Mouse (Mus musculus) kidney, postnatal 36 days (tissue): ENCODE measurements at regions not wholly inside any gene's neighbourhood (a gene's known extent, or its start where the extent isn't known, plus 50 kb on each side); places are given as distances from the start of the nearest gene placed in this dataset.
"Not testable (repeated sequence)": the region's sequence is repeated elsewhere in the genome, so short reads cannot be mapped to it uniquely, and the experiment has no call there.

Experiments used
- DNase-seq, 2 experiments: peaks; one replicate each; pipeline ENCODE4 v3.0.0; 2021 to 2022; ENCODE audit warnings: mixed read lengths in 2 of 2

DNA sequence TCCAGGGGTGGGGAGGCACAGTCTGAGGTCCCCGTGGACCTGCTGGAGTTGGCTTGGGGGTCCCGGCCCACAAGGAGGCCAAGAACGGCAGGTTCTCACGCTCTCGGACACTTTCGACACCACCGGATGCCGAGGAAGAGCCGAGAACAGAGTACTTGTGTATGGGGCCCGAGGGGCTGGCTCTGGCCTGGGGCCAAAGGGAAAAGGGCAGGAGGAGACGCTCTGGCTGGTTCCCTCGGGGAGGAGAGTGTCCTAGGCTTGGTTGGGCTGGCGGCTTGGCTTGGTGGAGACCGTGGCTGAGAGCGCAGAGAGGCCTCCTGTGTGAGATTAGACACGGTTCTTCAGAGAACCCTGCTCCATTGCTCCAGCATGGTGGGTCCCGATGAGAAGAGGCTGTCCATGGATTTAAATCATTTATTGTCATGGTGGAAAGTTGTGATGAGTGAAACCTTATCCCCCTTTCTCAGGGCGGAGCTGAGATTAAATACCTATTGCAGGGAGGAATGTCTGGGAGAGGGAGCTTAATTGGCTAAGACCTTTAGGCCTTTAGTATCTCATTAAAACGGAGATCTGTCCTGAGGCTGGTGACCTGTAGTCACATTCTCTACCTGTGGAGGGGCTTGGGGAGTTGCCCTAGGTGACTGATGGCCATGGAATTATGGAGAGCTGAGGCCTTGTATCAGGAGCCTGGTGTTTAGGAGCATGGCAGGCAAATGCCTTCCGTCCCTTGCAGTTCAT, 244.1 kb downstream of the Enc1 start:
- no peak for DNase-seq

DNA sequence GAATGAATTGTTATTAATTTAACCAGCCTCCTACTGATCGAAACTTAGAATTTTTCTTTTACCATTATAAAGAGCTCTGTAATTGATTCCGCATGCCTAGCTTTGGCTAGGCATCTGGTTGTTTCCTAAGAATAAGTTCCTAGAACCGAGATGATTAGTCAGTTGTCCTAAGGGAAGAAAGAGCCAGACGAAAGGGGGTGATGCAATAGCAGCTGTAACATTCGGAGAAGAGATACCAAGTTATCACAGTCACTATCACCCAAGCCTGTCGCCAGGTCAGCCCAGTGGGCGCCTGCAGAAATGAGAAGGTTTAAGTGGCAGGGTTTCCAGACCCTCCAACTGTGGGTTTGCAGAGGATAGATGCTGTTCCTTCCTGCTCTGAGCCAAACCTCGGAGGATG, 242.8 kb downstream of the Enc1 start:
- no peak for DNase-seq

DNA sequence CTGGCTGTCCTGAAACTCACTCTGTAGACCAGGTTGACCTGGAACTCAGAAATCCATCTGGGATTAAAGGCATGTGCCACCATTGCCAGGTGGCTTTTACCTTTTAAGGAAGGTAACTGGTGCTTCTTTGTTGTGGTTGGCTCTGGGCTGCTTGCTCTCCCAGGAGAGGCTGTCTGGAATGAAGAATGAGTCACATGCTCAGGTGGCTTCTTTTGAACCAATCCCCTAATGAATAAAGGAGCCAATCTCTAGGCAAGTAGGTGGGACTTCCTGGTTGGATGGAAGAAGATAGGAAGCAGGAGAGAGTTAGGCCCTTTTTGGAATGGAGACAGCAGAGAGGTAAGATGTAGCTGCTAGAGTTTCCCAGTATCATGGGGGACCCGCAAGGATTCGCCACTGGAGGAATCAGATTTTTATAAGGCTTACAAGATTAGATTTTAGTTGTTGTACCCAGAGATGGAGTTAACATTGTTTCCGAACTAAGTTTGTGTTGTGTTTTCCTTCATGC, 241.6 kb downstream of the Enc1 start:
- no peak for DNase-seq

DNA sequence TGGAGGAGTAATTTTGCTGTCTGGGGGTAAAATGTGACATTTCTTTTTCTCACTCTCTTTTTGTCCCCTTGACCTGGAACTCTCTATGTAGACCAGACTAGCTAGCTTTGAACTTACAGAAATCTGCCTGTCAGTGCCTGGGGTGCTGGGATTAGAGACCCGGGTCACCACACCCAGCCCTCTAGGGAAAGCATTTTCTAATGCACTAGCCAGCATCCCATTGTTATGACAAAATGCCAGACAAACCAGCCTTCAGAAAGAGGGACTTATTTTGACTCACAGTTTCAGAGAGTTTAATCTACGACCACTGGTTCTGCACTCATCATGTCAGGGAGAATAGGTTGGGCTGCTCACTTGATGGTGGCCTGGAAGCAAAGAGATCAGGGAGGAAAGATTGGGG, 240.4 kb downstream of the Enc1 start:
- no peak for DNase-seq

DNA sequence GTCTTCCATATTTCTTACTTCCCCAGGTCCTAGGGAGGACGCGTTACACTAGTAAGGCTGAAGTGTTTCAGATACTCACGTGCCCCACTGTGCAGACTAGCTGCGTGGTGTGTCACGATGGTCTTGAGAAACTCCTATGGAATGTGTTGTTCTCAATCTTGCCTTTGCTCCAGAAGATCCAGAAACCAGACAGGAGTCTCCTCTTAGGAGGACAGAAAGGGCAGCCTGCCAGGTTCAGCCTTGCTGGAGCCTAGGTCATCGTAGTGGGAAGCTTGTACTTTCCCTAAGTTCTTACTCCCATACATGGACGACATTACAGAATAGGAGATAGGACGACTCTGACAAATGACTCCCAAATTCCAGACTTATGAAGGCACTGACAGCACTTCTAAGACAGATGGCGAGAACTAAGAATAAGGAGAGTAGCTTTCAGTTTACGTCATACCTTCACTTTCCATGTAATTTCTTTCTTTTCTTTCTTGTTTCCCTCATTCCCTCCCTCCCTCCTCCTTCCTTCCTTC, 238.2 kb downstream of the Enc1 start:
- DNase-seq, result no peak

DNA sequence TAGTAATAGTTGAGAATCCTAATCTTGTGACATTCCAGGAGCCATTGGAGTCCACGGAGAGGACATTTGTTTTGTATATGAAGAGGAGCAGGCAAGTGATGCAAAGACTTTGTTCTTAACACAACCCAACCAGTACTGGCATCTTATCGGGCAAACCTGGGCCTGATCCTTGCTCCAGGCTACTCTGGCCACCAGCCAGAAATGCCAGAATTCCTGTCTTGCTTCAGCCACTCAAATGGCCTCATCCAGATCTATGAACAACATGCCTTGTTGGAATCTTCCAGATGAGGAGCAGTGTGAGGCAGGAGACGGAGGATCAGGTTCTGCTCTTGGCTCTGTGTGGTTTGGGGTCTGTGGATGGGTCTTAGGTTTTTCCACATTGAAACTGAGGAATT, 233.1 kb downstream of the Enc1 start:
- DNase-seq, result peak in 1 of 2 experiments; percentile 31

DNA sequence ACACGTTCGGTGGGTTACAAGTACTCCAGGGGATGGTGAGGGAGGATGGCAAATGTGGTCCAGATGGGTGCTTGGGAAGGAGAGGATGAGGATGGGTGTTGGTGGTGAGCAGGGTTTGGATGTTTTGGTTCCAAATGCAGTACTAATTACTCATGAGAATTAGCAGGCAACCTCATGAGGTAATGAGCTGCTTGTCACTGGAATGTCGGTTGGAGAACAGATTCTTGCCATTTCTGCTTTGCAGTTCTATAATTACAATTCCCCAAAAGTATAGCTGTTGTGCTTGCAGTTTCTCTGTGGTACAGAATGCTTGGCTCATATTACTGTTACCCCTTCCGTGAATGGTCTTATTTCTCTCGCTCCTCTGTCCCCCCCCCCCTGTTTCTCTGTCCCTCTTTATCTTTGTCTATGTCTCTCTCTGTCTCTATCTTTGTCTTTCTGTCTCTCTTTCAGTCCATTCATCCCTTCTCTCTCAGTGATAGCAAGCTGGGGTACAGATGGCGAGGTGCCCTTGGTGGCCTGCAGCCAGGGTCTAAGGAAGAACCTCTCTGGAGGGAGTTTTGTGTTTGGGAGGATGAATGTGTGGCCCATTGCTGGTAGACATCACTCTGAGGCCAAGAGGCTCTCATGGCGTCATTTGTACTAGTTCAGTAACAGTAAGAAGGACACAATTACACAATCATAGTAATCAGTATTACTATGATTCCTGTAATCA, 232.5 kb downstream of the Enc1 start:
- no peak for DNase-seq

DNA sequence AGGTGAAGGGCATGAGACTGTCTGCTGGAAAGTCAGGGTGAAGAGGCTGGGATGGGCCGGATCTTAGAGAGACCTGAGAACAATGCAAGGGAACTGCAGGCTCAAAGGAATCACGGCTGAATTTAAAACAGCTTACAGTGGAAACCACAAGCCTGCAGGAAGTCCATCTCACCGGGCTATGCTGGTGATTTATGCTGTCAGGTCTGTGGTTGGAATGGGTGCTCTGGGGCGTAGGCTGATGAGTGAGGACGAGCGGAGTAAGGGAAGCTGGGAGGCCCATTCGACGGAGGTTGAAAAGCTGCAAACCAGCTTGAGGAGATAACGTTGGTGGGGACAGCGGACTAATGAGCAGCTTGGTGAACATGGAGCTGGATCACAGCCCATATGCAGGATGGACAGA, 229.1 kb downstream of the Enc1 start:
- peak; percentile 8 to 13 for DNase-seq

DNA sequence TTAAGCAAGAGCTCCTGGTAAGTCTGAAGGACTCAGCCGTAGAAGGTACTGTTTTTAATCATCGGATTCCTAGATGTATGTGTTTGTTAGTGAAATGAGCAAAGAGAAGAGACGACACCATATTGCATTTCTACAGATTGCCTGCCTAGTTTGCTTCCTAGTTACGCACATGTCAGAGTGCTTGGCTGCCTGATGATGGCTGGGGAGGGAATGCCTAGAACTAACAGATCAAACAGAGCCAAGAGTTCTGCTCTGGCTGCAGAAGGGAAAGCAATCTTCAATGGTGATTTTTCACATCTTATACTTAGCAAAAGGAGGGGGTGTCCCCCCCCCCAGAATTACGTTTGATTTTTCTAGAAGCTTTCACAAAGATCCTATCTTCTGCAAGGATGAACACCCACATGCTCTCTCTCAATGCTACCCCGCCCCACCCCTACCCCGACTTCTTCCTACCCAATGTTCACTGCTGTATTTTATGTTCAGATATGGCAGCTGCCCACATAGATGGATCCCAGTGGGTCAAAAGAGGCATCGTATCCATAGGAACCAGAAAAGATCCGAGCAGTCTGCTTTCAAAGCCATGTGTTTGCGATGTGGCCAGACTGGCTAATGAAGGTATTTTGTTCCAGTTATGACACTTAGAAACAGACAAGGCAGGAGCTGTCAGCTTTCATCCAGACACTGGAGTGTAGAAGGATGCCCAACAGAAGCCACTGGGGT, 228.1 kb downstream of the Enc1 start:
- DNase-seq, result no peak

DNA sequence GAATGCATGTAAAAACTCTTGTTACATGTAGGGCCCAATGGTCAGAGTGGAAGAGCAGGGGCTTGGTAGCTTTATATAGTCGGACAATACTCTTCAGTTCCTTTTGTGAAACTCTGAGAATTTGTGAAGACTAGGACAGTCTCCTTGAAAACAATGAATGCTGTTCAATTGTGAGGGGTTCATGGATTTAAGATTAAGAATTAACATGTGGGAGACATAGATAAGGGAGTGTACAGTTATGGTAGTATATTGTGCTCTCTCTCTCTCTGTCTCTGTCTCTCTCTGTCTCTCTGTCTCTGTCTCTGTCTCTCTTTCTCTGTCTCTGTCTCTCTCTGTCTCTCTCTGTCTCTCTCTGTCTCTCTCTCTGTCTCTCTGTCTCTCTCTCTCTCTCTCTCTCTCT, 225.7 kb downstream of the Enc1 start:
- DNase-seq, result not testable (repeated sequence)

DNA sequence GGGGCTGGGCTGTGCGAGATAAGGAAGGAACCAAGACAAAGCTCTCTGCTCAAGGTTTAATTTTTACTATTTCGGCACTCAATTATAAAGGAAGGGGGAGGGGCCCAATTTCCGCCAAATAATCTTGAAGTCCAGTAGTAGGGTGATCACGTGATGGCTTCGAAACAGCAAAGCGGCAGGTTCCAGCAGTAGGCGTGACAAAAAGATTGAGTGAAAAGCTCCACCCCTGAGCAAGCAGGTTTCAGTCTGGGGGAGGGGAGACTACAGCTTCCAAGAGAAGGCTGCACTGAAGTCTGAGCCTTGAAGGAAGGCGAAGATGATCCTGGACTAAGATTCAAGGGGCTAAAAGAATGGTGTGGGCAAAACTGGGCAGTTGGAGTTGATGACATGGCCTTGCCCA, 222.9 kb downstream of the Enc1 start:
- DNase-seq, result no peak

DNA sequence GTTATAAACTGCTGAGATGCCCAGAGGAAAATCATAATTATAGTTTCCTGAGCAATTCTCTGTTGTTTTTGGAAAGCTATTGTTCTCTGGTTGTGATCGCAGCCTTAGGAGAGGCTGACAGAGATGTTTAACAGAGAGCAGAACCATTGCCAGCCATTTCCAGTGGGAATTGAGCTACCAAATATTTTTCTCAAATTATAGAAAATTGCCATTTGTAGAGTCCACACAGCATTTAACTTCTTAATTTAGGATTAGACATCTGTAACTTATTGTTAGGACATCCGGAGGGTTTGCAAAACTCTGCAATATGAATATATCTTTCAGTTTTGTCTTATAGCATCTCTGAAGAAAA, 222.0 kb downstream of the Enc1 start:
- no peak for DNase-seq

DNA sequence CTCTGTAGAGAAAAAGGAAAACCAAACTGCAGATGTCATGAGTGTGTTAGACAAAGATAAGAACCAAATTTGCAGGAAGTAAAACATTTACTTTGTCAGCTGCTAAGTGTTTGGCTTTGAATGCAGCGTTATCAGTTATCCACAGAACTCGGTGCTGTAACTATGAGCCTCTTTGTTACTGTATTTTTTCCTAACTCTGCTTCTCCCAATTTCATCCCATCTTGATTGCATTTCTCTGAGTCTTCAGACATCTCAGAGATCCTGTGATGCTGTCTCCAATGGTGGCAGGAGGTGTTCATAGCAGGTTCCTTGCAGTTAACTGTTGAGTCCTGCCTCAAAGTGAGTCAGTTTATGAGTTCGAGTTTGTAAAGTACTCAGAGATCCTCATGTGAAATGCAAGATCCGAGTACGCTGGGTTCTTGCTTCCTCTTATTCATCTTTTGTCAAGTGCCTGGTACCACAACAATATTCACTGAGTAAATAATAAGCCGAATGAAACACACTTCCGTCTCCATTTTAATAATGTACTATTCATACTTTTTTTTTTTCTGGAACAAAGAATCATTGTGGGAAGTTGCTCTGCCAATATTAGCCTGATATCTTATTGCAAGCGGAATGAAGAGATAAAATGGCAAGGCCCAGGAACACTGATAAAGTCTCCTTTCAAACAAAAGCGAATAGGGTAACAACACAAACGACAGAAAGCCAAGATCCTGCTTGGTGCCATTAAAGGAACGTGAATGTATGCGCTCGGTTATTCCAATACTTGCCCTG, 221.4 kb downstream of the Enc1 start:
- DNase-seq, result no peak

DNA sequence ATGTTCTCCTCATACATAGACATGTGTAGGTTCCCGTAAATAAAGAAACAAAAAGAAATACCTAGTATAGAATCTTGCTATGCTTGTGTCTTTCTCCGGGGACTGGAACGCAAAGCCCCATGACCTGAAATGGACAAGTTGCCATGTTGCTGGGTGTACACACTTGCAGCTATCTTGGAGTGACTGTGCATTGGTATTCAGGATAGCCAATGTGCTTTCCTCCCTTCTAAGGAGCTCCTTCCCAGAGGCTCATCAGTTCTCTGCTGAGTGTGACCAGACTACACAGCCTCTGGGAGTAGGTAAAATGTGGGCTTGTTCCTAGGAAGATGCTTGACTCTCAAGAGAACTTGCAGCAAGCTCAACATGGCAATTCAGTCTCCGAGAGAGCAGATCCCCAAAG, 220.3 kb downstream of the Enc1 start:
- no peak for DNase-seq

DNA sequence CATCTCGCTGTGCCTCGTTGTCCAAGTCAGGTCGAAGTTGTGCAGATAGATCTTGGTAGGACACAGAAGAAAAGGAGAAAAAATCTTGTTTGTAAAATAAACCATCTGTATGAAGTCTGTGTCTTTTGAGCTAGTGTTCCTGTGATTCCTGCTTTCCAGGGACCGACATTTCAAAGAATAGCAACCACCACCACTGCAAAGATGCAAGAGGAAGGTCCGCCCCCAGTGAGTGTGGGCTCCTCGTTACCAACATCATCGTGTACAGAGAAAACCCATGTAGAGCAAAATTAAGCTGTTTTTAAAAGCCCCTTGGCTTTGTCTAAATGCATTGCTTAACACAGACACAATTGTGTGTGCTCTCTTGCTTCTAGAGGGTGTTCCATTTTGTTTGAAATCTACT, 218.2 kb downstream of the Enc1 start:
- no peak for DNase-seq

DNA sequence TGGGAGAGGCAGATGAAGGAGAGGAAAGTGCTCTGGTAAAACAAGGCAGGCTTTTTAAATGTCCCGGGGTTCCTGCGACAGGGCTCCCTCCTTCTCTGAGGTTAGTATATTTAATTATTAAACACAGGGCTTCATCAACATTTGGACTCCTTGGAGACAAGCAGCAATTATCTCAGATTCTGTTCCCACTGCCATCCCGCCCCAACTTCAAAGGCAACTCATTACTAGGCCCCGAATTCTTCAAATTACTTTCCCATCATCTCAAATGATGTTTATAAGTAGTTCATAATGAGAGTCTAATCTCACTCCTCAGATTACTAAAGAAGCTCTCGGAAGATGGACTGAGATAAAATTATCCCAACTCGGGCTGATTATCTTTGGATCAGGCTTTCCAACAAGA, 215.1 kb downstream of the Enc1 start:
- DNase-seq, result no peak

DNA sequence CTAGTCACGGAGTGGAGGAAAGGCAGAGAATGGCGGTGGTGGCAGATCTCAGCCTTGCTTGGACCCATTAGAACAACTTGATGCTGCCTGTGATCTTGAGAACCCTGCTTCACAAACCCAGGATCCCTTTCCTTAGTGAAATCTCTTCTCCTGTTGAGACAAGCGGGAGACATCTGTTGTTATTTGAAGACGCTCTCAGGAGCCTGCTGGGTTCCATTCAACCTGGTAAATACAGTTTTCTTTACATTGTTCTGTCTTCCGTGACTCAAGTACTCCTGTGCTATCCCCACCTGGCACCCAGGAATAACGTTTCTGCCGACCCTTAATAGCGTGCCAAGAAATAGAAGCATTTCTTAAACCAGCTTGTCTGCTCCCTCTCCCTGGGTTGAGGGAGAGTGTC, 213.8 kb downstream of the Enc1 start:
- no peak for DNase-seq

DNA sequence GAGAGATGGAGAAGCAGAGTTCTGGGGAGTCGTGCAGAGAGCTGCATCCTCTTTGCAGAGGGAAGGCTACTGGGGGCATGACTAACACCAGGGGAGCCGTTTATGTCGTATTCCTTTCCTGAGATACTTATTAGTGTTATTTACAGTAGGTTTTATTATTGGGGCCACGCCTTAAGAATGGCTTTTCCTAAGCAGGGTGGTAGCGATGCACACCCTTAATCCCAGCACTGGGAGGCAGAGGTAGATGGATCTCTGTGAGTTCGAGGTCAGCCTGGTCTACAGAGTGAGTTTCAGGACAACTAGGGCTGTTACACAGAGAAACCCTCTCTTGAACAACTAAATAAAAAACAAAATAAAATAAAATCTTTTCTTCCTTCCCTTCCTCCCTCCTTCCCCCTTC, 212.6 kb downstream of the Enc1 start:
- DNase-seq, result no peak

DNA sequence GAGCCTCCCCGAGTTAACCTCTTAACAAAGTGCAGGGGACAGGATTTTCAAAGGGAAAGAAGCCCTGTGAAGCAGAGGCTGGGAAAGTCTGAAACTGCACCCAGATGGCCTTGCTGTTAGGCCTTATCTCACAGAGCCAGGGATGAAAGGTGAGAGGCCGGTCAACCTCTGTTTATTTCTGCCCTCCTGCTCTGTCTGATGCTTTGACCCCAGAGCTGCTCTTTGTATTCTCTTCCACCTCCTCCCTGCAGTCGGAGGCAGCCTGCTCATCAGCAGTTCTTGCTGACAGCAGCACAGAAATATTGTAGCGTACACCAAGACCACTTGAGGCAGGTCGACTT, 212.2 kb downstream of the Enc1 start:
- no peak for DNase-seq

DNA sequence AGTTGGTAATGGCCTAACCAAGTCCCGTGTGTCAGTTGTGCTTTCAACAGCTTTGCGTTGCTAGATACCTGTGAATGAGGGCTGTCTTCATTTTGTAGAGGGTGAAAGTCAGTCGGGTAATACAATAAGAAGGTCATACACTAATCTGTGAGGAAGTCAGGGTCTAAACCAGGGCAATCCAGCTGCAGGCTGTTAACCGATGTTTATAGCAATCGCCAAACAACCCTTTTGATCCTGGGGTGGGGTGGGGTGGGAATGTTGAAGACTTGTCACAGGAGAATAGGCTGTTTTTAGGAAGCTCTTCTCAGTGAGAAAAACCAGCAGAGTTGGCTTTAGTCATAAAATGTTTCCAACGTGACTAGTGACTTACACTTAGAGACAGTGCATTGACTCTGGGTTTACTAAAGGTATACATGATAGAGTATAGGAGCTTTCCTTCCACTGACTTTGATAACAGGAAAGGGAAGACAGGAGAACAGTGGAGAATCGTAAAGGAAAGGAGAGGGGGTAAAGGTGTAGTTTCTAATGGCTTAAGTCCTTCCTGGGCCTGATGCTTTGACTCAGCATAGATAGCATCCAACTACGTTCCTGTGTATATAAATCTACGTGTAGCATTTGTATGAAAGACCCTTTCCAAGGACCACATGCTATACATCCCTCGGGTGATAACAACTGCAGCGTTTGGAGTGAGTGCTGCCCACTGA, 211.6 kb downstream of the Enc1 start:
- no peak for DNase-seq

DNA sequence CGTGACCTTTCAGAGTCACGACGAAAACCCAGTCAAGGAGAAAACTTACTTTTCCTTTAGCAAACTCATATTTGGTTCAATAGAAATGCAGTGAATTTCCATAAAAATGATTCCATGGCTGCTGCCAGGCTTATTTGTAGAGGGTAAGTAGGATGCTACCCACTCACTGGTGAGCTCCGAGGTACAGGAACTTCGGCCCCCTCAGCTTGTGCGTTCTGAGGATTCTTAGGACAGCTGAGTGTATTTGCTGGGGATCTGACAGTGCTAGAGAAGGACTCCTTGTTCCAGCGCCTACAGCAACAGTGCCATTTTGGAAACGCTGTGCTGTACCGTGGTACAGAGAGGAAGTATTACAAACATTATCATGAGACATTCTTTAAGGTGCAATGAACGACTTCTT, 210.4 kb downstream of the Enc1 start:
- DNase-seq, result no peak

DNA sequence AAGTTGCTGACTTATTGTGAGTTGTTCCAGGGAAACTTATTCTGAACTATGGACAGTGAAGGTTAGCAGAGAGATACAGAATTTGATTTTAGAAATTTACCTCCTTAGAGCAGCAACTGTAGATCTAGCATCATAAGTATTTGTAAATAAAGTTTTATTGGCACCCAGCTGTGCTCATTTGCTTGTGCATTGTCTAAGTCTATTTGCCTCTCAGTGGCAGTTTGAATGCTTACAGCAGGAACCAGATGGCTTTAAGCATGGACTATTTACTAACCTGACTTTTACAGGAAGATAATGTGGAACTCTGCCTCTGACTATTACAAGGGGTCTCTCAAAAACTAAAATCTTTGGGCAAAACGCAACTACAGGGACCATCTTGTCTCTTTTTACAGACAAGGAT, 207.2 kb downstream of the Enc1 start:
- no peak for DNase-seq
